Mouse (Mus musculus) limb, embryonic 11.5 days (tissue): ENCODE results near the gene Klhdc7a. TPM values are rescaled to one million over a fixed set of nuclear protein-coding genes. Genes with fewer than 3 reads are reported as not detected.
"Not testable (repeated sequence)": the region's sequence is repeated elsewhere in the genome, so short reads cannot be mapped to it uniquely, and the experiment has no call there.

Experiments
- ATAC-seq: fragments of 200-750 bp; cut with Nextera tagmentation; 2 replicates; pipeline ENCODE4 v1.8.0; 2017; ENCODE audit warnings: low read depth; ENCODE audit not compliant: insufficient number of reproducible peaks, low FRiP score, low TSS enrichment
- DNase-seq: peaks from one replicate; pipeline ENCODE4 v3.0.0-alpha.2; 2015; ENCODE audit warnings: low spot score
- H3K27ac ChIP-seq: fragments of 300-500 bp; sonication (generic); replicated peaks from 2 replicates; pipeline ENCODE4 v1.5.1; 2014; ENCODE audit warnings: low read depth, mild to moderate bottlenecking, low read length
- H3K27me3 ChIP-seq: fragments of 300-500 bp; sonication (generic); 2 replicates; pipeline ENCODE4 v1.6.1; 2014; ENCODE audit warnings: mild to moderate bottlenecking, low read length, mixed read lengths; ENCODE audit not compliant: control insufficient read depth, insufficient read depth
- H3K36me3 ChIP-seq: fragments of 300-500 bp; sonication (generic); 2 replicates; pipeline ENCODE4 v1.6.1; 2014; ENCODE audit warnings: mild to moderate bottlenecking, low read length, moderate library complexity, mixed read lengths; ENCODE audit not compliant: control insufficient read depth, insufficient read depth
- H3K4me1 ChIP-seq: fragments of 300-500 bp; sonication (generic); 2 replicates; pipeline ENCODE4 v1.6.1; 2014; ENCODE audit warnings: low read length, mixed read lengths; ENCODE audit not compliant: control insufficient read depth, insufficient read depth
- H3K4me2 ChIP-seq: fragments of 300-500 bp; sonication (generic); 2 replicates; pipeline ENCODE4 v1.6.1; 2014; ENCODE audit warnings: low read depth, mild to moderate bottlenecking, moderate library complexity; ENCODE audit not compliant: severe bottlenecking
- H3K4me3 ChIP-seq: fragments of 300-500 bp; sonication (generic); 2 replicates; pipeline ENCODE4 v1.5.1; 2014; ENCODE audit warnings: low read depth, low read length
- H3K9ac ChIP-seq: fragments of 300-500 bp; sonication (generic); 2 replicates; pipeline ENCODE4 v1.6.1; 2014; ENCODE audit warnings: mild to moderate bottlenecking, low read length
- H3K9me3 ChIP-seq: fragments of 300-500 bp; sonication (generic); 2 replicates; pipeline ENCODE4 v1.6.1; 2016; ENCODE audit warnings: low read length; ENCODE audit not compliant: control insufficient read depth
- WGBS: fragments of 180-500 bp; shearing (Covaris S2); extraction: QIAGEN DNeasy Blood & Tissue Kit; methylation state at CpG from one replicate; pipeline ENCODE4 v1.1.7; 2014; 5-methylcytosine and 5-hydroxymethylcytosine counted together
- polyA plus RNA-seq: library from polyadenylated mRNA; unstranded; fragments of >200 nt; fragmentation: Nextera tagmentation; extraction: Ambion mirVana; gene quantifications from 2 replicates; pipeline ENCODE4 v1.2.1, GENCODE M21; 2014

The Klhdc7a gene
- polyA plus RNA-seq, 1 experiment from 2014 or later: 0.04 TPM

DNA sequence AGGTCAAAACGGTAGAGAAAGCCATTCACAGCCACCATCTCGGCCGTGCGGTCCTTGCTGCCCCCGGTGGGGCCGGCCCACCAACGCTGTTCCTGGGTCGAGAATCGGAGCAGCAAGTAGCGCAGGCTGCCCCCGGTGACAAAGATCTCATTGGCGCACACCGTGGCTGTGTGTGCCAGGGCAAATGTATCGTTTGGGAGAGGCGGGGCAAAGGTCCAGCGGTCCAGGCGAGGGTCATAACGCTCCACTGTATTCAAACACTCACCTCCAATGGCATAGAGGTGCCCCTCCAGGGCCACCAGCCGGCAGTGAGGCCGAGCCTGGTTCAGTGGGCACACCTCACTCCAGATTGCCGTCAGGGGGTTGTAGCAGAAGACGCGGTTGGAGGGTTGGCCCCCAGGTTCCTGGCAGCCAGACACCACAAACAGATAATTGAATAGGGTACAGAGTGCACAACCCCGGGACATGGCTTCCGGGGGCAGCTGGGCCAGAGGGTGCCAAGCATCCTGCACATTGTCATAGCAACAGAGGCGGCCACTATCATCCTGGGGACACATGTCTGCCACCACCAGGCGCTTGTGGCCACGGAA is 2.1 kb downstream of the Klhdc7a start:
- no peak overlapping the region for H3K27ac ChIP-seq
- 89% methylated on average over 28 of the region's 28 CpGs for WGBS

DNA sequence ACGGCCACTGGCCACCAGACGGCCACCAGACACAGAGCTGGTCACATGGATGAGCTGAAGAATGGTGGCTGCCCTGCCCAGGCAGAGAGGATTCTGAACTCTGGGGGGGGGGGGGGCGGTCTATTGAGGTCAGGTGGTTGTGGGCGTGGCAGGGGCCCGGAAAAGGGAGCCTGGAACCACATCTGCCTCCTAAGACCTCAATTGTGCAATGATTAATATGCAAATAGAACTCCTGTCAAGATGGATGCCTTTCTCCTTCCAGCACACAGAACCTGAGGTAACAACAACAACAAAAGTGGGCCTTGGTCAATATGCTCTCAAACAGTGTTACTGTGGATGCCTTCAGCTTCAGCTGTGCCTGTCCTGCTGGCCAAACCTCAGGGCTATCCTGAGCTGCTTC is 3.4 kb downstream of the Klhdc7a start:
- ATAC-seq (no peak), DNase-seq (no peak)
- no peaks in the 10 kb centered on the region for H3K9me3 ChIP-seq
- no peaks in the 10 kb centered on the region for H3K27me3 ChIP-seq
- no peaks in the 10 kb centered on the region for H3K36me3 ChIP-seq
- no peak overlapping the region for H3K9ac ChIP-seq
- no peak overlapping the region for H3K4me3 ChIP-seq
- H3K4me1 ChIP-seq: peaks cover 6% of the 10 kb centered on the region
- H3K4me2 ChIP-seq: no peak overlapping the region
- no peak overlapping the region for H3K27ac ChIP-seq
- 82% methylated on average over 4 of the region's 5 CpGs for whole genome bisulfite sequencing

More for the DNA sequence above, 2.1 kb downstream of the Klhdc7a start:
- ATAC-seq (no peak), DNase-seq (no peak)
- H3K9ac ChIP-seq: no peak overlapping the region
- H3K4me1 ChIP-seq: peaks cover 6% of the 10 kb centered on the region
- H3K4me2 ChIP-seq: no peak overlapping the region
- H3K9me3 ChIP-seq: no peaks in the 10 kb centered on the region
- H3K36me3 ChIP-seq: no peaks in the 10 kb centered on the region
- H3K4me3 ChIP-seq: no peak overlapping the region
- H3K27me3 ChIP-seq: no peaks in the 10 kb centered on the region

DNA sequence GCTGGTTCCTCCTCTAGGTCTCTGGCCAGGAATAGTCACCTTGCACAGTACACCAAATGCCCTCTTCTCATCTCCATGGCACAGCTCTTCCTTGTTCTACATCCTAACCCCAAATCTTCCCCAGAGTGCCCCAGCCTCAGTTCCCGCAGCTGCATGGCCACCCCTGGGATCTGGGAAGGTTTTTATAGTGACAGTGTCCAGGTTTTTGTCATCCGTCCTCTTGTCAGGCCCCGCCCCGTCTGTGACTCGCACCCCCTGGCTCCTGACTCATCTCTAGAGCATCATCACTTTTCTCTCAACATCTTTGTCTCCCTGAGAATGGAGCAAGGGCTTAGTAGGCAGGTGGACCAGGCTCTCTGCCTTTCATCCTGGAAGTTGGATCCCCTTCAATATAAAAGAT is 3.9 kb downstream of the Klhdc7a start:
- Histone ChIP-seq H3K27ac (no peak overlapping the region), H3K4me2 (no peak overlapping the region), H3K9ac (no peak overlapping the region), H3K4me3 (no peak overlapping the region), H3K36me3 (no peaks in the 10 kb centered on the region), H3K27me3 (no peaks in the 10 kb centered on the region), H3K9me3 (no peaks in the 10 kb centered on the region), H3K4me1 (peaks cover 6% of the 10 kb centered on the region)
- DNase-seq (no peak), ATAC-seq (no peak)
- 89% methylated on average over 5 of the region's 5 CpGs for WGBS

DNA sequence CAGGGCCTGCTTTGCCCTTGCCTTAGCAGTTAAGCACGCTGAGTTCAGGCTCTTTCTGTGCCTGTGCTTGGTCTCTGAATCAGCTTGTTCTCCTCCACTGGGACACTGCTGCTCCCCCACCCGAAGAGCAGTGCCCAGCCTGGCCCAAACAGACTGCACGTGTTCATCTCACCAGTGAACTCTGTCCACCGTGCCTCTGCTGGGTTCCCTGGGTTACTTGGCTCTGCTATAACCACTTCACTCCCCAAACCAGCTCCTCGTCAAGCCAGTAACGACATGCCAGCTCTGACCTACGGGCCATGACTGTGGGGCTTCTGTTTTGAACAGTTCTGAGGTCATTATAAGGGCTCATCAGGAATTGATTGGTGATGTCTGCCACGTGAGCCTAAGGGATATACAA is 4.8 kb downstream of the Klhdc7a start:
- no peaks in the 10 kb centered on the region for H3K9me3 ChIP-seq

DNA sequence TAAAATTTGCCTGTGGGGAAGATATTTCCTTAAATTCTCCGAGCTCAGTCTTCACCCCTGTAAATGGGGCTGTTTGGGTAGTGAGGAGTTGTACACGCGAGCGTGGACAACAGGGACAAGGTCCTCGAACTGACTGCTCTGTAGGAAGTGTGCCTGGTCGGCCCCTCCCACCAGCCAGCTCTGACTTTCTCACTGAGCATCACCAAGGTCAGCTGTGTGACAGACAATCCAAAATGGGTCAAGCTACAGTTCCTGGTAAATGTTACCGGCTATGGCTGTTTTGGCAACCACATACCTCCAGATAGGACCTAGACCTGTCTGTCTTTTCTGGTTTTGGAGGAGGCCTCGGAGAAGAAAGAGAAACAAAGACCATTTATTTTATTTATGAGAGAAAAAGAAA is 6.0 kb downstream of the Klhdc7a start:
- no peaks in the 10 kb centered on the region for H3K9me3 ChIP-seq
- H3K4me2 ChIP-seq: no peak overlapping the region
- DNase-seq (no peak), ATAC-seq (no peak)
- no peaks in the 10 kb centered on the region; the same call in 1 of the 2 replicates for H3K4me1 ChIP-seq
- WGBS: 92% methylated on average over 8 of the region's 8 CpGs
- H3K9ac ChIP-seq: no peak overlapping the region
- no peaks in the 10 kb centered on the region for H3K36me3 ChIP-seq
- H3K4me3 ChIP-seq: no peak overlapping the region
- no peak overlapping the region for H3K27ac ChIP-seq
- no peaks in the 10 kb centered on the region for H3K27me3 ChIP-seq

More for the DNA sequence above, 4.8 kb downstream of the Klhdc7a start:
- no peak overlapping the region for H3K4me3 ChIP-seq
- H3K27me3 ChIP-seq: no peaks in the 10 kb centered on the region
- H3K4me2 ChIP-seq: no peak overlapping the region
- 55% methylated on average over 8 of the region's 8 CpGs for WGBS
- no peak for ATAC-seq
- no peak for DNase-seq
- peaks cover 6% of the 10 kb centered on the region for H3K4me1 ChIP-seq
- H3K27ac ChIP-seq: no peak overlapping the region
- no peaks in the 10 kb centered on the region for H3K36me3 ChIP-seq
- H3K9ac ChIP-seq: no peak overlapping the region

DNA sequence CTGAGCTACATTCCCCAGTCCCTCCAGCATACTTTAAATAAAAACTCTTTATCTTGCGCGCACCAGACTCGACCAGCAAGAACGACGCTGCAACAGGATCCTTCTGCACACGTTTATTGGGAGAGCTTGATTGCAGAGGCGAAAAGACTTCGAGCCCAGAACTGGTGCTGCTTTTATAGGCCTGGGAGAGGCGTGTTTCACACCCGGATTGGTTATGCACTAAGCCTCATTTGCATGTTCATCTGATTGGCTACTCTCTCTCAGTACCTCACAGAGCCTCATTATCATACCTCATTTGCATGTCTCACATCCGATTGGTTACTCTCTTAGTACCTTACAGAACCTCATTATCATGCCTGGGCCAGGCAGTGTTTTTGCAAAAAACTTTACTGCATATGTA is 6.5 kb downstream of the Klhdc7a start:
- not testable (repeated sequence) for H3K4me2 ChIP-seq, DNase-seq, H3K4me3 ChIP-seq, H3K9ac ChIP-seq, H3K36me3 ChIP-seq, H3K9me3 ChIP-seq, H3K4me1 ChIP-seq, H3K27ac ChIP-seq, H3K27me3 ChIP-seq, ATAC-seq
- 90% methylated on average over 11 of the region's 11 CpGs for WGBS

DNA sequence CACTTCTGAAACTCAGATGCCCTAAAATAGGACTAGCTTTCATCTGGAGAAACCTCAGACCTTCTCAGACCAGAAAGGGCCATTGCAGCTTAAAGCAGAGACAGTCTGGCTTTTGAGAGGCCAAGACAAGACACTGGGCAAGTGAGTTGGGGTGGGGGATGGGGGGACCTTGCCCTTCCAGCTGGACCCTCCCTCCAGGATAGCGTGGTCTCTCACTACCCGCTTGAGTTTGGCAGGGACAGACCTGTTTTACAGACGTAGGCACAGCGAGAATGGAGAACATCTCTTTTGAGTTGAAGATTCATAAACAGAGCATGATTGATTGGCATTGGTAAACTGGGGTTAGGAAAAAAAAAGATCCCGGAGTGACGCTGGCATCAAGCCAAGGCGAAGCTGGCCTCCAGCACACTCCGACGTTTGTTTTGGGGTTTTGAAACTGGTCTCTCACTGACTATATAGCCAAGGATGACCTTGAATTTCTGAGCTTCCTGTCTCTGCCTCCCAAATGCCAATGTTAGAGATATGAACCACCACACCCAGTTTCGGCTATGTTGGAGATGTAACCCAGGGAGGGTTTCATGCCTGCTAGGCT is 7.0 kb downstream of the Klhdc7a start:
- no peak overlapping the region for H3K4me3 ChIP-seq
- DNase-seq (no peak), ATAC-seq (no peak)
- H3K36me3 ChIP-seq: no peaks in the 10 kb centered on the region
- H3K9ac ChIP-seq: no peak overlapping the region
- H3K27me3 ChIP-seq: no peaks in the 10 kb centered on the region
- H3K9me3 ChIP-seq: no peaks in the 10 kb centered on the region
- no peak overlapping the region for H3K4me2 ChIP-seq
- H3K4me1 ChIP-seq: no peaks in the 10 kb centered on the region
- no peak overlapping the region for H3K27ac ChIP-seq
- WGBS: 96% methylated on average over 10 of the region's 10 CpGs

DNA sequence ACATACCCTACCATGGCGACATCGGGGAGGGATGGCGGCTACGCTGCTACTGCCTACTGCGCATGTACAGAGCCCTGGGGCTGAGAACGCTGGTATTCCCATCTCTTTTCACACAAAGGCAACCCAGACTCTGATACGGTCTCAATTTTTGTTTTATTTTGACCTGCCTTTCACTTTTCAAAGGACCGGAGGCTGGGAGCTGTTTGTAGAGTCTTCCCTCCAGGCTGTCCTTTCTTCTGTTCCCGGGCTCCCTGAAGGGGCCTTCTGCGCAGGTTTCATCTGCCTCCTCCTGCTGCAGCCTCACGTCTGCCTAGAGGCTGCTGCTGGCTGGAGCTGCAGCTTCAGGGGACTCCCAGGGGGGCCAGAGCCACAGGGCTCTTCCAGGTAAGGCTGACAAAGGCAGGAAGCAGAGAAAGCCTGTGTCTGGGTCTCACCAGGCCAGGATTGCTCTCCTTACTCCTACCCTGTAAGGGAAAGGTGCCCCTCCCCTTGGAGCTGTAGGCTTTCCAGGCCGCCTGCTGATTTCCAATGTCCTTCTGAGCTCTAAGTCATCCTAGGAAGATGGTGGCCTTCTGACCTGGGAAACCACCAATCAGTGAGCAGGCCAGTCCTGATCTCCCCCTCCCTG is 7.6 kb downstream of the Klhdc7a start:
- ATAC-seq (no peak), DNase-seq (no peak)
- no peaks in the 10 kb centered on the region for H3K9me3 ChIP-seq
- H3K4me1 ChIP-seq: no peaks in the 10 kb centered on the region
- WGBS: 83% methylated on average over 12 of the region's 12 CpGs
- H3K27ac ChIP-seq: no peak overlapping the region
- H3K4me3 ChIP-seq: no peak overlapping the region
- no peaks in the 10 kb centered on the region for H3K27me3 ChIP-seq
- H3K9ac ChIP-seq: no peak overlapping the region
- H3K36me3 ChIP-seq: no peaks in the 10 kb centered on the region
- no peak overlapping the region for H3K4me2 ChIP-seq
